Mouse (Mus musculus): ENCODE measurements at regions not wholly inside any gene's neighbourhood (a gene's known extent, or its start where the extent isn't known, plus 50 kb on each side); places are given as distances from the start of the nearest gene placed in this dataset.

DNA sequence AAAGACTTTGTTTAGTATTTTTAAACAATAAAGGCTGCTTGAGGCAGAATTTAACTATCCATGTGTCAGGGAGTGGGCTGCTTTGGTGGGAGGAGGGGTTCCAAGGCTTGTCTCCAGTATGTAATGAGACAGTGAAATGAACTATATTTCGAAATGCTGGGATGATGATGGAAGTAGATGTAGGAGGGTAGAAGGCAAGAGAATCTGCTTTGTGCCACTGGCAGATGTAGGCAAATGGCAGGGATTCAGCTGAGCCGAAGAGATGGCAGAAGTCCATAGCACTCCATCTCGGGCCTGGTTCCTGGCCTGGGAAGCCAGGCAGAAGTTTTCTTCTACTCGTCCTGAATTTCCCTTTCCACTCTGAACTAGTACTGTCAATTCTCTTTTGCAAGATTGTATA lies 1681.6 kb upstream of the Cdh8 start:
- DNase-seq (ENCODE audit: low spot score in 2 of 2) = peak in 1 of 2 experiments; percentile 14

Measured in frontal cortex, postnatal 10 days (tissue).